Mouse (Mus musculus) adrenal gland, postnatal 14 days (tissue): ENCODE measurements around the gene Pkd1l3. TPM values are rescaled to one million over a fixed set of nuclear protein-coding genes. Genes with fewer than 3 reads are reported as not detected.

Experiments
- DNase-seq: peaks from one replicate; pipeline ENCODE4 v3.0.0; 2021; ENCODE audit warnings: mixed read lengths
- total RNA-seq: library from RNA; stranded (reverse); gene quantifications from 2 replicates; pipeline ENCODE4 v1.2.3, GENCODE M21; 2021

Pkd1l3 gene
- total RNA-seq, 1 experiment from 2014 or later: 0.11 TPM

- DNase-seq: no peak
Observed at GRCm38 (mm10) chr8:109632498-109632897, 18.2 kb downstream of the Pkd1l3 start.

GRCm38 (mm10) chr8:109635146-109635545, 20.8 kb downstream of the Pkd1l3 start:
- no peak for DNase-seq

GRCm38 (mm10) chr8:109638851-109639250, 24.5 kb downstream of the Pkd1l3 start:
- no peak for DNase-seq

GRCm38 (mm10) chr8:109640410-109640809, 26.1 kb downstream of the Pkd1l3 start:
- DNase-seq: no peak

GRCm38 (mm10) chr8:109641236-109641635, 26.9 kb downstream of the Pkd1l3 start:
- no peak for DNase-seq

- DNase-seq: no peak
Observed at GRCm38 (mm10) chr8:109647331-109647730, 33.0 kb downstream of the Pkd1l3 start.

- no peak for DNase-seq
Observed at GRCm38 (mm10) chr8:109648469-109648868, 34.2 kb downstream of the Pkd1l3 start.

GRCm38 (mm10) chr8:109650801-109651200, 36.5 kb downstream of the Pkd1l3 start:
- no peak for DNase-seq

- DNase-seq: no peak
Observed at GRCm38 (mm10) chr8:109656860-109657259, 42.5 kb downstream of the Pkd1l3 start.

- no peak for DNase-seq
Observed at GRCm38 (mm10) chr8:109662328-109662727, 48.0 kb downstream of the Pkd1l3 start.

- DNase-seq: no peak
Observed at GRCm38 (mm10) chr8:109666616-109667015, 52.3 kb downstream of the Pkd1l3 start.

- DNase-seq: no peak
Observed at GRCm38 (mm10) chr8:109672656-109673055, 58.3 kb downstream of the Pkd1l3 start.

GRCm38 (mm10) chr8:109673596-109673995, 59.3 kb downstream of the Pkd1l3 start:
- no peak for DNase-seq

- no peak for DNase-seq
Observed at GRCm38 (mm10) chr8:109675896-109676643, 61.8 kb downstream of the Pkd1l3 start.

- DNase-seq: no peak
Observed at GRCm38 (mm10) chr8:109681535-109681934, 67.2 kb downstream of the Pkd1l3 start.

- no peak for DNase-seq
Observed at GRCm38 (mm10) chr8:109682120-109682519, 67.8 kb downstream of the Pkd1l3 start.

- DNase-seq: no peak
Observed at GRCm38 (mm10) chr8:109687248-109687647, 72.9 kb downstream of the Pkd1l3 start.

- DNase-seq: no peak
Observed at GRCm38 (mm10) chr8:109691769-109692168, 77.5 kb downstream of the Pkd1l3 start.

- peak; percentile 75 for DNase-seq
Observed at GRCm38 (mm10) chr8:109692443-109693145, 78.3 kb downstream of the Pkd1l3 start.

GRCm38 (mm10) chr8:109693146-109693900, 79.0 kb downstream of the Pkd1l3 start, which contains the start of gene Ist1:
Gene Ist1 (minus strand): TSS chr8:109693260.
- DNase-seq: peak; percentile 99

- no peak for DNase-seq
Observed at GRCm38 (mm10) chr8:109694154-109694553, 79.8 kb downstream of the Pkd1l3 start.

GRCm38 (mm10) chr8:109697754-109698153, 83.4 kb downstream of the Pkd1l3 start:
- DNase-seq: no peak

- no peak for DNase-seq
Observed at GRCm38 (mm10) chr8:109698477-109698876, 84.2 kb downstream of the Pkd1l3 start.
